Mouse (Mus musculus) stomach, adult 2 months (tissue): Measurements from ENCODE around the gene Tinagl1. TPM values are rescaled to one million over a fixed set of nuclear protein-coding genes. Genes with fewer than 3 reads are reported as not detected.

Source experiments
- polyA plus RNA-seq: library from polyadenylated mRNA; depleted of rRNA; stranded (reverse); fragments of >200 nt; gene quantifications from 2 replicates; pipeline ENCODE4 v1.2.3, GENCODE M21; 2012; rRNA removed

The Tinagl1 gene
- 203 and 220 TPM in 2 replicates for polyA plus RNA-seq

GRCm38 (mm10) chr4:130175072-130175711, at the start of gene Tinagl1:
Tinagl1 (minus strand) TSS chr4:130175122.

GRCm38 (mm10) chr4:130222179-130222578, 47.3 kb upstream of the Tinagl1 start, which contains the start of gene Gm853:
Gm853 (minus strand) TSS chr4:130222401.

GRCm38 (mm10) chr4:130139214-130139492, 35.8 kb downstream of the Tinagl1 start, which contains the start of gene Hcrtr1:
Hcrtr1 (minus strand) TSS chr4:130139359.

Other genes with a start within 250 kb of the Tinagl1 start
- 0.03 TPM in 1 of 2 replicates, not detected in the other for gene Spocd1, start 245.9 kb downstream of the Tinagl1 start, polyA plus RNA-seq
- gene Adgrb2, start 190.3 kb downstream of the Tinagl1 start, polyA plus RNA-seq: 2.1 and 5.1 TPM in 2 replicates
- gene Col16a1, start 127.3 kb downstream of the Tinagl1 start, polyA plus RNA-seq: 19.8 and 21.3 TPM in 2 replicates
- gene Pef1, start 72.6 kb downstream of the Tinagl1 start, polyA plus RNA-seq: 64.1 and 80.9 TPM in 2 replicates
- 5.9 and 9.3 TPM in 2 replicates for gene Hcrtr1, start 35.8 kb downstream of the Tinagl1 start, polyA plus RNA-seq
- gene Gm853, start 47.3 kb upstream of the Tinagl1 start, polyA plus RNA-seq: not detected in 2 replicates
- 493 and 559 TPM in 2 replicates for gene Serinc2, start 104.1 kb upstream of the Tinagl1 start, polyA plus RNA-seq
- gene Fabp3, start 133.5 kb upstream of the Tinagl1 start, polyA plus RNA-seq: 89.0 and 108 TPM in 2 replicates
- gene Gm10570, start 133.6 kb upstream of the Tinagl1 start, polyA plus RNA-seq: 0.25 TPM in 1 of 2 replicates, not detected in the other
- gene Zcchc17, start 184.8 kb upstream of the Tinagl1 start, polyA plus RNA-seq: 28.5 and 30.8 TPM in 2 replicates
- gene Snrnp40, start 185.0 kb upstream of the Tinagl1 start, polyA plus RNA-seq: 9.4 and 9.7 TPM in 2 replicates